Mouse (Mus musculus): ENCODE results near the gene Slc38a4. TPM values are rescaled to one million over a fixed set of nuclear protein-coding genes. Genes with fewer than 3 reads are reported as not detected.

Gene Slc38a4
- total RNA-seq, 2 experiments from 2014 or later = 10.1 TPM

DNA sequence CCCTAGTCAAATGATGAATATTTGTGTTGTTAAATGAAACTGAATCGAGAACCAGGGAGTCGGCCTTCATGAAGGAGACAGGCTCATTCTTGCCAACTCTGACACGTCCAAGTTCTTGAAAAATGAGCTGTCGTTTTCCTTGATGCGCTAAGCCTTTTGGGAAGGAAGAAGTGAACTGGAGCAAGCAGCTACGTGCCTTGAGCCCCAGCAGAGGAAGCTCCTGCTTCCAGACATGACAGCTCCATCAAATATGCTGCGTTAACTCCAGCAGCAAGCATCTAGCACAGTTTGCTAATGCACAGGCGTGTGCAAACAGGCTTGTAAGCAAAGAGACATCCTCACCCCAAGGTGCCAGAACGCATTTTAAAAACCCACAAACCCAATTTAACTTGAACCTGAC, 80.6 kb downstream of the Slc38a4 start:
- intact Hi-C loops (cut with DNase I) = no loop called here
- no peak for DNase-seq

DNA sequence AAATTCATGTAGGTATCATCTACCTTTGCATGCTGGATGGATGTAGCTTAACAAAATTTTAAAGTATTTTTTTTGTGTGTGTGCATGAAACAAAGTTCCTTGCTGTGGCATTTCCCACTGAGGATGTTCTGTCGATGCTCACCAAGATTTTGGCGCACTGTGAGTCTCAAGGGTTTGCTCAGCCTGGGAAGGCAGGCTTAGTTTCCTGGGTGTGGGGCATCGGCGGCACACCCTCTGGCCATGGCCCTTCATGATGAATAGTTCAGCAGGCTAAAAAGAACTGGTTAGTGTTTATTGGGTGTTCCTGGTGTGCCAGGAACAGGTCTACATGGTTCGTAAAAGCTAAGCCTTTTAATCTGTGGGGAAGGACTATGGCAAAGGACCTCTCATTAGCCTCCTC, 81.6 kb downstream of the Slc38a4 start:
- intact Hi-C loops (cut with DNase I) = no loop called here
- no peak for DNase-seq

DNA sequence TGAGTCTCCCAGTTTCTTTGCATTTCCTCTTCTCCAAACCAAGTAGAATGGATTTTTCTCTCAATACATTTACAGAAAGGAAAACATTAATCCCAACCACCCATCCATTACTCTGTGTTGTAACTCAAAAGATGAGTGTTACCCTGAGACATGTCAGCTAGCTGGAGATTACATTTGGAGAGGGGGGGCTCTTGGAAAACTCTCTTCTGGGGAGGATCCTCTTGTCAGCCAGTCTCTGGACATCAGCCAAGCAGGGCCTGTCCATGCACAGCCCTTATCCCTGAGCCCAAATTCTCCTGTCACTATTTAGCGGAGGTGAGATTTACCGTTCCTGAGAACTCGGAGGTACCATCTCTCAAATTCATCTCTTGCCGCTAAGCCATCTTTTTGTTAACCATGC, 82.4 kb downstream of the Slc38a4 start:
- intact Hi-C loops (cut with DNase I) = no loop called here
- DNase-seq = no peak

DNA sequence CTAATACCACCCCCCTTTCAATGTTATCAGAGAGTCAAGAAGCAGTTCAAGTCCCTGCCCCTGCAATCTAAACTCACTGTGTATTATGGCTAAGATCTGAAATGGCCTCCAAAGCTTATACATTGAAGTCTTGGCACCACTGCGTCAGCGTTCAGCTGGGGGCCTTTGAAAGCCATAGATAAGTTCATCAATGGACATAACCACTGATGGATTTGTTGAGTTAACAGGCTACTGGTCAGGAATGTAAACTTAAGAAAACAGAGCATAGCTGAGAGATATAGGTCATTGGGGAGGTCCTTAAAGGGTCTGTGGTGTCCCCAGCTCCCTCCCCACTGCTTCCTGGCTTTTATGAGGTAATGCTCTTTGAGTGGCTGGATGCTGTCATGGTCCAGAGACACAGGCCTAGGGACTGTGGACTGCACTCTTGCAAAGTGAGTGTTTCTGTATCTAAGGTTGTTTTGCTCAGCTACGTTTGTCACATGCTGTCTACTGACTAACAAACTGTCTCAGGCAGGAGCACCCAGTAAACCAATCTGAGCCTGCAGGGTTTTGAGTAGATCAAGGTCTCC, 83.0 kb downstream of the Slc38a4 start:
- DNase-seq = no peak
- intact Hi-C loops (cut with DNase I) = no loop called here

DNA sequence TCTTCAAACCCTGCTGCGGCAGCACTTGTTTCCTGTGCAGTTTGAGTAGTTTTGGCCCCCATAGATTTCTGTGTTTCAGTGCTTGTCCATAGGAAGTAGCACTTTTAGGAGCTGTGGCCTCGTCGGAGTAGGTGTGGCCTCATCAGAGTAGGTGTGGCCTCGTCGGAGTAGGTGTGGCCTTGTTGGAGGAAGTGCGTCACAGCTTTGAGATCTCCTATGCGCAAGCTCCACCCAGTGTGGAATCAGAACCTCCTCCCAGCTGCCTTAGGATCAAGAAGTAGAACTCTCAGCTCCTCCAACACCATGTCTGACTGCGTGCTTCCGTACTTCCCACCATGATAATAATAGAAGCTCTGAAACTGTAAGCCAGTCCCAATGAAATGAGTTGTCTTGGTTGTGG, 83.8 kb downstream of the Slc38a4 start:
- intact Hi-C loops (cut with DNase I) = no loop called here
- no peak for DNase-seq

DNA sequence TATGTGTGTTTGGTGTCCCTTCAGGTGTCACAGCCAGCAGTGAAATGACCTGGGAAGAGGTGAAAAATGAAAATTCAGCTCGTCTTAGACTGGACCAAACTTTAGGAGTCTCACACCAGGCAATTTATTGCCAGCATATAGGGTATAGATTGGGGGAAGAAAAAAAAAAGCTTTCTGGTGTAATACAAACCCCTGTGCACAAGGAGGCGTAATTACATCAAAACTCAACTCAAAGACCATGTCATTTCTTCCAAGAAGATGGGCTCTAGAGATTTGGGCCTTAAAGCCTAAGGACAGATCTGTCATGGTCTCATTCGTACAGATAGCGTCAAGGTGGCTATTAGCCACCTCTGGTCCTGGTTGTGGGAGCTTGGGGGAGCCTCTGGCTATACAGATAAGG, 86.0 kb downstream of the Slc38a4 start:
- no peak for DNase-seq
- intact Hi-C loops (cut with DNase I) = loop anchor here (1.0 to 2.0 kb wide), 2 partner anchors 166 to 219 kb away; no protein-coding TSS in a partner anchor

DNA sequence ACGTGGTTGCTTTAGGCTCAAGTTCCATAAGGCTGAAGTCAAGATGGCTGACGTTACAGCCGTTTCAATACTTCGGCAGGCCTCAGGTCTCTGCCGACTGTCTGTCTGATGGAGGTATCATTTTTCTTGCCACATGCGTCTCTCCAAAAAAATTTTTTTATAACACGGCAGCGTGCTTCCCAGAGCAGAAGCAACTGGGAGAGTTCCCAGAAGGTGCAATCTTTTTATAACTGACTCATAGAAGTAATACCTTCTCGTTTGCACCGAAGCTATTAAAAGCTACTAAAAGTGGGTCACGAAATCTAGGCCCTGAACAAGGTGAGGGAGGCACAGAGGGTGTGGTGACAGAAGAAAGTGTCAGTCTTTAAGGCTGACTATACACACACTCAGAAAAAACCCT, 87.0 kb downstream of the Slc38a4 start:
- intact Hi-C loops (cut with DNase I) = loop anchor here (2.0 kb wide), 1 partner anchor 220 kb away; no protein-coding TSS in a partner anchor

DNA sequence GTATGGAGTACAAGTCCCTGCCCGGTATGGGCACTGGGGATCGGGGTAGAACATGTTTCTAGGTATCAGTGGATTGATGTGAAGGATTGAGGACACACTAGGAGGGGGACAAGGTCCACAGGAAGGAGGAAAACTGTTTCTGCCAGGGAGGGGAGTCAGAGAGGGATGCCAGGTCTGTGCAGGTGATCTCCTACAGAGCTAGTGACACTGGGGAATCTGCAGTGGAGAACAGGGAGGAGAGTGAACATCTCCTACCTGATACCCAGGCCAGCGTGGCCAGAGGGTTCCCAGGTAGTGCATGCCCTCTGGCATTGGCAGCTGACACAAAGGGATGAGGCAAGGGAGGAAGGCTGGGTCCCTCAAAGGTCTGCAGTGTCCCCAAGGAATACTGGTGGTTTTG, 89.4 kb downstream of the Slc38a4 start:
- intact Hi-C loops (cut with DNase I) = no loop called here
- DNase-seq = no peak

More for the DNA sequence above, 87.0 kb downstream of the Slc38a4 start:
- DNase-seq = no peak

DNA sequence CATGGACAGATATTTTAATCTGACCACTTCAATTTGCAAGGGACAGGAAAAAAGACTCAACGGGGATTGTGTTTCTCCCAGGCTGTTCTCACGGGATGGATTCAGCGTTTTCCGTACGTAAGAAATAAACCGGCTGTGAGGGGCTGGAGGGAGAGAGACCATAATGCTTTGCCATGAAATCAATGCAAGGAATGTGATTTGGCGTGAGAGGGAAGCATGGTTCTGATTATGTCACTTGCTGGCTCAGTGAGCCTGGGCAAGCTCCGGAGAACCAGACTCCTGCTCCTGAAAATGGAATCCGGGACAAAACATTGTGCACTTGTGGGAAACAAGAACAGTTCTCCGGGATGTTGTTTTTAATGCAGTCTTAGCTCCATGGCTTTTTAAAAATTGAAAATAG, 92.0 kb downstream of the Slc38a4 start:
- no peak for DNase-seq
- intact Hi-C loops (cut with DNase I) = no loop called here

DNA sequence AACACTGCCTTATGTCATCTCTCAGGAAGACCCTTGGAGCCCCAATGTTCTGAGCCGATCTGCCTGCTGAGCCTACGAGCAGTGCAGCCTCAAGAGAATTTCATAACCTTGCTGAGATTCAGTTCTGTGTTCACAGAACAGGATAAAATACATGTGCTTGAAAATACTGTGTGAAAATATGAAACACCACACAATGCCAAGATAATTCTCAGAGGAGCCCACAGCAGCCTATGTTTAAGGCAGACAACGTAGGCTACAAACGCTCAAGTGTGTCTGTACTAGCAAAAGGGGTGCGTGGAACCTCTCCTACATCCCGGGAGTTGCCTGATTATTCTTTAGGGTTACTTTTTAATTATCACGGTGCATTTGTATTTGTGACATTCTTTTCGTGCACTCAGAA, 92.4 kb downstream of the Slc38a4 start:
- DNase-seq = no peak
- intact Hi-C loops (cut with DNase I) = no loop called here

DNA sequence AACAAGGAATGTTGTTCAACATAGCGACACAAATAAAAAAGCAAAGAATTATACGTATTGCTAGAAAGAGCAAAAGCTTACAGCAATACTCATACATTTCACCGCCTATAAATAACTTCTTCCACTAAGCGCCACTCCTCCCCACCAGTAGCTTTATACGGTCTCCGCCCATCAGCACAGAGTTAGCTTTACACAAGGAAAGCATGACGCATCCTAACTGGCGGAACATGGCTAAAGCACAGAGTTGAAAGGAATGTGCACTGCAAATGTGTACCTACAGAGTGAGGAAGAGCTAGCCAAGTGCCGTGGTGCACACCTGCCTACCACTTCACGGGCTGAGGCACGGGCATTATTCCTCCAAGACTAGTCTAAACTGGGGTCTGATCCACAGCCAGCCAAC, 95.4 kb downstream of the Slc38a4 start:
- intact Hi-C loops (cut with DNase I) = no loop called here
- DNase-seq = no peak

DNA sequence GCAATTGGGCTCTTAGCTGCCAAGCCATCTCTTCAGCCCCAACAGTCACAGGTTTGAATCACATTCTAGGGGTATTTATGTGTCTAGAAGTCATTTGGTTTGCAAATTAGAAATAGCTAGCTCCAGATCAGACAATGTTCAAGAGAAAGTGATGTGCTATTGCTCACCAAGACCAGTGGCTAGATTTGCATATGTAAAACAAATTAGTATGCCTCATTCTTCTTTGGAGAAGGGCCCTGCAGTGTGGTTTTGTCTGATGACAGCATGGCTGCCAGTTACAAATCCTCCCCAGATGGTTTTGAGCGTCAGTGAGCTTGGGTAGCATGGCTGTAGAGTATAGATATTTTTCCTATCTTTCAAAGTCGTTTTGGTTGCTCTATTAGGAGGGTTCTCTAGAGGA, 96.5 kb downstream of the Slc38a4 start:
- intact Hi-C loops (cut with DNase I) = no loop called here
- no peak for DNase-seq

DNA sequence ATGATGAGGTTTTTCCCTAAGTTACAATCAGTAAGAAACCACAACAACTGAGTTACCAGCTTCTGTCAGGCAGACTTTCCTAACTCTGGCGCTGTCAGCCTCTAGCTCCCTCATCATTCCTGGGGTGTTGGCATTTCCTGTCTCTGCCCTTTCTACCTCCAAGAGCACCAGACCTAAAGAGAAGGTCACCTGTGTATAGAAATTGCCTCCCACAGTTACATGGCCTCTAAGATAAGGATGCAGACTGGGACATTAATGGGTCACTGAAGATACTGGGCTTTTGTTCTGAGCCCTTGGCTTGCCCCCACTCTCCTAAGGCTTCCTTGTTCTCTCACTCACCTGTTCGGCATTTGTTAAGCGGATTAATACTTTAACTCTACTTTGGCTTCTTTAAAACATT, 99.1 kb downstream of the Slc38a4 start:
- no peak for DNase-seq
- intact Hi-C loops (cut with DNase I) = no loop called here

DNA sequence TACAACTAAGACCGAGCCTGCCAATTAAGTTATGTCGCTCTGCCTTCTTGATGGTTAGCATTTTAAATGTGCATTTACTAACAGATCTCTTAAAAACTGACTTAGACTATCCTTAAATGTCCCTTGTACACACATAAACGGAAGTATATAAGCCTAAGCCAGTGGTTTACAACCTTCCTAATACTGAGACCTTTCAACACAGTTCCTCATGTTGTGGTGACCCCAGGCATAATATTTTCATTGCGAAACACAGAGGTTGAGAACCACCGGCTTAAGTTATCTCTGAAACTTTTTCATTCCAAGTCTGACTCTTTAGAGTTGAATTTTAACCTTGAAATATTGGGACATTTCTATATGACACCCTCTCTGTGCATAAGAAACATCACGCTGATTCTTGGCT, 101.4 kb downstream of the Slc38a4 start:
- no peak for DNase-seq
- intact Hi-C loops (cut with DNase I) = loop anchor here (5.0 kb wide), 1 partner anchor 412 kb away; no protein-coding TSS in a partner anchor

DNA sequence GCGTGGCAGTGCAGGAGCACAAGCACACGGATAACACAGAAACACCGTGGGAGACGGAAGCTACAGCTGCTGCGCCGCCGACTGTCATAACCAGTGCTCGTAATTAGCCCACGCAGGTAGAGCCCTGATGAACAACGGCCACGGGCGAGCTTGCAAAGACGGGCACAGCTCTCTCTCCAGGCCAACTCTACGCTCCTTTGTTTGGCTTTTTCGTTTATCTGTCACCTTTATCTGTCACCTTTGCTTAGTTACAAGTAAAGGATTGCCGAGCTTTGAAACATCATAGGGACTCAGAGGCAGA, 101.9 kb downstream of the Slc38a4 start:
- no peak for DNase-seq
- intact Hi-C loops (cut with DNase I) = loop anchor here (5.0 kb wide), 1 partner anchor 412 kb away; no protein-coding TSS in a partner anchor

DNA sequence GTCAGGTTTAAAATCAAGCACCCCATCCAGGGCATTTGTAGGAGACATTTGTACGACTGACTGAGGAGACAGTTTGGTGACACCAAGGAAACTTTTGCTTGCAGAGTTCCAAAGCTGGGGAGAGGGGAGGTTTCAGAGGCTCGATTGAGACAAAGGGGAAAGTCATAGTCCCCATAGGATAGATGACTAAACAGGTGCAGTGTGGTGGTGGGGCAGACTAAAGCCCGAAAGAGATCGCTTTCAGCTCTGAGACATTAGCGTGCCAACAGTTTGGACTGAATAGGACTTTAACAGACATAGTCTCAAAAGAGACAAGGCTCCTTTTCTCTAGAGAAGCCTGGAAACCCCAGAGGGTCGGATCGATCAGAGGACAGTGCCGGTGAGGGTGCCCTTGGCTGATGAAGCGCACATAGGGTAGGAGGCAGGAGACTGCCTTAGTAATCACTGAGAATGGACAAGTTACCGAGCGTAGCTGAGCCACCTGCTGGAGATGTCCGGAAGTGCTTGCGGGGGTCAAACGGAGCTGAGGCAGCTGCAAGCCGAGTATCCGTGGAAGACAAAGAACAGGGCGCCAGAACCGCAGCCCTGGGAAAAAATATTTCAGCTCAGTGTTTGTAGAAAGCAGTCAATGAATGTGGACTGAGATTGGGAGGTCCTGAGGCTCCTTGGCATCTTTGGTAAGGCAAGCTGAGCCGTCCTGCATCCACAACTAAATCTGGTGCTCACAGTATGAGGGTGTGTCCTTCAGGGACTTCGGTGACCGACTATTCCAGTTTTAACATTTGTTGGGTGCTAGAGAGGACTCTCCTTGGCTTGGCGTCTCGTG, 102.4 kb downstream of the Slc38a4 start:
- intact Hi-C loops (cut with DNase I) = loop anchor here (5.0 kb wide), 1 partner anchor 411 kb away; no protein-coding TSS in a partner anchor
- DNase-seq = peak; percentile 58 to 68

DNA sequence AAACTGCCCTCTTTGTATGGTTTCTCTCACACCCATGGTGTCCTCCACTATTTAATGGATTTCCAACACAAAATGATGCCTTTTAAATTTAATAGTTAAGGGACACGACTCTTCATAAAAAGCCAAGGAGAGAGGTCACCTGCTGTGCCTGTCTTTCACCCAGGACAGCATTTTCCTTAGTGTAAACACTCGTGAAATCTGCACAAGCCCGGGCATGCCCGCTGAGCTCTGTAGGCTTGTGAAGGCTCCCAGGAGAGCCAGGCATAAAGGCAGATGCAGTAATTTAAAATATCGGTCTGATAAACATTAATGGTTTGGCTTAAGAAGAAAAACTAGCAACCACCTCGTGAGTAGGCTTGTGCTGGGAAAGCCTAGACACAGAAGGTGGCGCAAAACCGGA, 103.3 kb downstream of the Slc38a4 start:
- no peak for DNase-seq
- intact Hi-C loops (cut with DNase I) = loop anchor here (5.0 kb wide), 1 partner anchor 410 kb away; no protein-coding TSS in a partner anchor

DNA sequence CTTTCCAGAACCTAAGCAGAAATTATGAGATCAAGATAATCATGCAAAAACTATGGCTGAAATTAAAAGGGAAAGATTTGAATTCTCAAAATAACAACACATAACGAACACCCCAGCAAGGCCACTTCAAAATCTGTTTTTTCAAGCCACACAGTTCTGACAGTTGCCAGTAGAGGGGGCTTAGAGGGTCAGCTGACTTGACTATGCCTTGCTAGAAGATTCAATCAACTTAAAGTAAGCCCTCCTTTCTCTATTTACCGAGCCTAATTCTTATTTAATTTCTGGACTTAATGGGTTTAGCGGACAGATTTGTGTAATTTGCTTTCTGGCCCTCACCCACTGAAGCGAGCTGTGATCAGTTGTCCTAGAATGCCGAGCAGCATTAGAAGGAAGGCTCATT, 104.0 kb downstream of the Slc38a4 start:
- no peak for DNase-seq
- intact Hi-C loops (cut with DNase I) = loop anchor here (5.0 kb wide), 1 partner anchor 409 kb away; no protein-coding TSS in a partner anchor

DNA sequence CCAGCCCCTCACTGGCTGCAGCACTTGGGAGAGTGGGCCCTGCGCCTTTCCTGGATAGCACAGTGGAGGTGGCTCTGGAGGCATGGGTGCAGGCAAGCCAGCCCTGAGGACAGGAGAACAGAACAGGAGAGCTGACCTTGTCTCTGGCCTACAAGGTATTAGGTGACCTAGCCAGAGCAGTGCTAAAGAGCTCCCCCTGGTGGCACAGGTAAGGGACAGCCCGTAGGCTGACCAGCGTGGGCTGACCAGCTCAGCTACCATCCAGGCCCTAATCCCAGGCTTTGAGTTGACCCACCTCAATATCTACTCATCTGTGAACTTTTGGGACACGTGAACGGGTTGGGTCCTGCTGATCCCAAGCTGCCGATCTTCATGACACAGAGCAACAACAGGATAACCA, 107.3 kb downstream of the Slc38a4 start:
- DNase-seq = peak in 1 of 2 experiments; percentile 25
- intact Hi-C loops (cut with DNase I) = no loop called here

All from heart, postnatal 36 days (tissue).